Mouse (Mus musculus) heart, adult 2 months (tissue): ENCODE measurements at regions not wholly inside any gene's neighbourhood (a gene's known extent, or its start where the extent isn't known, plus 50 kb on each side); places are given as distances from the start of the nearest gene placed in this dataset.

Experiments used
- CTCF ChIP-seq: fragments of 200-600 bp; IDR thresholded peaks from 2 replicates; pipeline ENCODE4 v1.8.1; 2022; ENCODE audit warnings: antibody characterized with exemption, mild to moderate bottlenecking, moderate library complexity
- EP300 ChIP-seq: fragments of 200-500 bp; IDR thresholded peaks from 2 replicates; pipeline ENCODE4 v1.6.1; 2011; ENCODE audit warnings: low read depth, low read length, control low read depth; ENCODE audit not compliant: insufficient read depth
- POLR2A ChIP-seq: fragments of 200-500 bp; IDR thresholded peaks from 2 replicates; pipeline ENCODE4 v1.6.1; 2011; ENCODE audit warnings: mild to moderate bottlenecking, low read depth, low read length, control low read depth; ENCODE audit not compliant: insufficient read depth

GRCm38 (mm10) chr17:51526021-51526420 is 307.1 kb downstream of the Satb1 start:
- TF ChIP-seq CTCF: no peak
- no peak for TF ChIP-seq POLR2A
- TF ChIP-seq EP300: no peak
